Mouse (Mus musculus) right cerebral cortex, postnatal 14 days (tissue): ENCODE measurements at regions not wholly inside any gene's neighbourhood (a gene's known extent, or its start where the extent isn't known, plus 50 kb on each side); places are given as distances from the start of the nearest gene placed in this dataset.

Experiments used
- DNase-seq: peaks from one replicate; pipeline ENCODE4 v3.0.0; 2022

GRCm38 (mm10) chr7:68843374-68843773 is 94.3 kb upstream of the Arrdc4 start:
- peak; percentile 15 for DNase-seq

DNA sequence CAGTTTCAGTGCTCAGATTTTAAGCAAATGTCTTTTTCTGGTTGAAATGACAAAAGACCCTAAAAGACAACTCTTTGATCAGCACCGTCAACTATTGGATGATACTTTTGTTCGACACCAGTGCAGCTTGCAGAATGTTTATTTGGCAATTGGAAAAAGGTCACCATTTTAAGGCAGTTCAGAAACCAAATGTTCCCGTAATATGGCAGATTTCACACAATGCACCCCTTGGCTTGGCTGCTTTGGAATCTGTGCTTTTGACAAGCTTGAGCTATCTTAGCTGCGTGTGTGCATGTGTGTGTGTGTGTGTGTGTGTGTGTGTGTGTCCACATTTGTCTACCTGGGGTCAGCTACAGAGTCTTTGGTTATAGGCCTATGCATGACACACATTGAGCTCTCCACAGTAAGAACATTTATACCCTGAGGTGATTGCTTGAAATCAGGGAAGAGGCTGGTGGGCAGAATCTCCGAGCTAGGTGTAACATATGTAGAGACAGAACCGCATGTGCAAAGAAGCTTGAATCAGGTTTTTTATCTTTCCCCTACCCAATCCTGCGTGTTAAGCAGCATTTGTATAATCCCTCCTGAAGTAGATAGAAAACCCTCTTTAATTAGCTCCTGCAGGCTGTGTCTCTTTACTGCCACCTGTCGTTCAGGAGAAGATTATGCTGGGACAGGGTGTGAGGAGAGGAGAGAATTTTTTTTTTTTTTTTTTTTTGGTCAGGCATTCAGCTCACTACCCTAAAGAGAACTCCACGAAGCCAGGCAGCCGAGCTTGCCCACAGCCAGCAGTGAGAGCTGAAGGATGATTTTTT is 85.1 kb upstream of the Arrdc4 start:
- DNase-seq: no peak

DNA sequence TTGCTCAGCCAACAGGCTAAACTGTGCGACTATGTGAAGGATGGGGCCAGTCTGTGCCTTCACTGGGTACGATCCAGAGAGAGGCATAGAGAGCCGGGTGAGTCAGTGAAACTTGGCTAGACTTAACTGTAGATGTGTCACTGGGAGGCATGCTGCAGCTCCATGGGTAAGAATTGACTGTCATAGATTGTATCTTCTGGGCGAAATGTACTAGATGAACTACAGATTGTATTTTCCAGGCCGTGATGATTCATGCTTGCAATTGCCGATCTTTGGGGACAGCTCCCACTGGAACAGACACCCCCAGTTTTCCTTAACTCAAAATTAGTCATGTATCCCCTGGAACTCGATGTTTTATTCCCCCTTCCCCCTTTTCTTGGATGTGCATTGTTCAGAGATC is 84.5 kb upstream of the Arrdc4 start:
- no peak for DNase-seq

DNA sequence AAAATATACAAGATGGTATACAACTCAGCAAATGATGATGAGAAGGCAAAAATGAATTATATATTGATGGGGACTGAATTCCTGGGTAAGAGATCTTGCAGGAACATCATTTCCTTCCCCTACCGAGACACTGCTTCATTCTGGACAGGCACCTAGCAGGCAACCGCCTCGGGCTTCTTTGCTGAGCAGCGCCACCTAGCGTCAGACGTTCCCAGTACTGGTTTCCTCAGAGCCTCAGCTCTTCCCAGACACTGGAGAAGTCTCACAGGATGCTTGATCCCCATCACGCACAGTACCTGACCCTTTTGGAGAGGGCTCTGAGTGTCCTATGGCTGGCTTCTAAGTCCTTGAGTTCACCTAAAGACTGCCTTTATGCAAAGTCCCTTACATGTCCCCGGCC is 80.8 kb upstream of the Arrdc4 start:
- peak; percentile 96 for DNase-seq

GRCm38 (mm10) chr7:68824399-68824798 is 75.4 kb upstream of the Arrdc4 start:
- DNase-seq: no peak

- no peak for DNase-seq
Observed at GRCm38 (mm10) chr7:68823646-68824045, 74.6 kb upstream of the Arrdc4 start.

DNA sequence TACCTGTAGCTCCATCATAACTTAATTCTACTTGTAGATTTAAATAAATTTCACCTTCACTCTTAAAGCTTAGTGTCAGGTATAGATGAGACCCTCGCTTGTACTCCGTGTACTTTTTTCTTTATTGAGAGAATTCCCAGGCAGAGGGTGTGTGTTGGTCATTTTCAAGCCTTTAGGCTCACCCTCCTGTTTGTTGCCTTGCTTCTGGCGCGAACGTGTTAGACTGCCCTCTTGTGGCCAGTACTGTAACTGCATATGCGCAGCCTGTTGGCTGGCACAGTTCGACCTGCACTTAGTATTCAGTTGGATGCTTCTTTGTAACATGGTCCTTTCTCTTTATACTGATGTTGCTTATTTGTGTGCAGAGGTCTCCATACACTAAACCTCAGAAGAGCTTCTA is 74.1 kb upstream of the Arrdc4 start:
- peak; percentile 52 for DNase-seq

DNA sequence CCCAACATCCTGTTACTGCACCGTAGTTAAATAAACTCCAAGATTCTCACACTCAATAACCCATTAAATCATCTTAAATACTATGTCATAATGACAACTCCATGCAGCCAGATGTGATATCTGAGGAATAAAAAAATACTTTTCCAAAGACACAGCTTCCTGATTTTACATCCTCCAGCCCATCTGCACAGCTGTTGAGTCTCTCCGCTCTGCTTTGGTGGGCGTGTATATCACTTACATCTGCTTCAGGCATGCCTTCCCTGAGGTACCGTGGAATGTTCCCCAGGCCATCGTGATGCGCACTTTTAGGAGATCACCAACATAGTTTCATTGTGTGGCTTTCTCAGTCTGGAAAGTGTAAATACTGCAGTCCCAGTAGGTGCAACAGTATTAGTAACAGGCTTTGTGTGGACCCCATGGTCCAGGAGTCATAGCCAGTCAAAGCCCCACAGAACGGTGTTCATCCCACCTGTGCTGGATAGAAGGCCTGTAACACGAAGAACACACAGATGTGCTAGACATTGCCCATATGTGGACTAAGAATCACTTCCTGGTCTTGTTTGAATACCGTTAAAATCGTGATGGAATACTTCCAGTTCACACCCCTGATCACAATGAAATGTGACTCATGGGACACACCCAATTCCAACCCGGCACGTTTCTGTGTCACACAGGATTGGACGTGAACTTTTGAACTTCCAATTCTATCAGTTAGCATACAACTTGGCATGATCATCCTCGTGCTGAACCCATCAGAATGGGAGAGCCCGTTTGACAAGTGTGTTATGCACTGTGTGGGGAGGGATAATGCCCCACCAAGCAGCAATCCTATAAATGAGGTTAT is 66.0 kb upstream of the Arrdc4 start:
- DNase-seq: no peak

GRCm38 (mm10) chr7:68809782-68810181 is 60.7 kb upstream of the Arrdc4 start:
- DNase-seq: no peak
